Mouse (Mus musculus) midbrain, embryonic 14.5 days (tissue): ENCODE measurements around the gene Rack1. TPM values are rescaled to one million over a fixed set of nuclear protein-coding genes. Genes with fewer than 3 reads are reported as not detected.
A peak's percentile ranks its signal among the peaks of the same experiment; 100 is the strongest.

Experiments
- ATAC-seq: fragments of 200-750 bp; cut with Nextera tagmentation; 2 replicates; pipeline ENCODE4 v1.8.0; 2017; ENCODE audit warnings: moderate number of reproducible peaks, moderate library complexity; ENCODE audit not compliant: low FRiP score, low TSS enrichment
- DNase-seq: peaks from one replicate; pipeline ENCODE4 v3.0.0-alpha.2; 2015
- H3K27ac ChIP-seq: fragments of 300-500 bp; sonication (generic); replicated peaks from 2 replicates; pipeline ENCODE4 v1.5.1; 2014; ENCODE audit warnings: mild to moderate bottlenecking, low read depth, low read length, moderate library complexity
- H3K27me3 ChIP-seq: fragments of 300-500 bp; sonication (generic); 2 replicates; pipeline ENCODE4 v1.6.1; 2014; ENCODE audit warnings: low read length, control low read depth, mixed read lengths; ENCODE audit not compliant: control insufficient read depth, insufficient read depth
- H3K36me3 ChIP-seq: fragments of 300-500 bp; sonication (generic); 2 replicates; pipeline ENCODE4 v1.6.1; 2014; ENCODE audit warnings: low read length, control low read depth; ENCODE audit not compliant: control insufficient read depth, insufficient read depth
- H3K4me1 ChIP-seq: fragments of 300-500 bp; sonication (generic); 2 replicates; pipeline ENCODE4 v1.6.1; 2014; ENCODE audit warnings: mild to moderate bottlenecking, antibody characterized with exemption, low read length, control low read depth; ENCODE audit not compliant: control insufficient read depth, insufficient read depth
- H3K4me2 ChIP-seq: fragments of 300-500 bp; sonication (generic); 2 replicates; pipeline ENCODE4 v1.6.1; 2014; ENCODE audit warnings: mild to moderate bottlenecking, low read length, moderate library complexity
- H3K4me3 ChIP-seq: fragments of 300-500 bp; sonication (generic); replicated peaks from 2 replicates; pipeline ENCODE4 v1.5.1; 2014; ENCODE audit warnings: low read depth, low read length
- H3K9ac ChIP-seq: fragments of 300-500 bp; sonication (generic); replicated peaks from 2 replicates; pipeline ENCODE4 v1.6.1; 2014; ENCODE audit warnings: mild to moderate bottlenecking, low read length, moderate library complexity
- H3K9me3 ChIP-seq: fragments of 300-500 bp; sonication (generic); 2 replicates; pipeline ENCODE4 v1.6.1; 2016; ENCODE audit warnings: low read length, control low read depth, mixed read lengths; ENCODE audit not compliant: control insufficient read depth
- WGBS: fragments of 180-500 bp; shearing (Covaris S2); extraction: QIAGEN DNeasy Blood & Tissue Kit; methylation state at CpG from one replicate; pipeline ENCODE4 v1.1.7; 2014; 5-methylcytosine and 5-hydroxymethylcytosine counted together
- polyA plus RNA-seq: library from polyadenylated mRNA; unstranded; fragments of >200 nt; fragmentation: Nextera tagmentation; extraction: Ambion mirVana; gene quantifications from 2 replicates; pipeline ENCODE4 v1.2.1, GENCODE M21; 2014

Gene Rack1
- polyA plus RNA-seq, 1 experiment from 2014 or later = 505 TPM

DNA sequence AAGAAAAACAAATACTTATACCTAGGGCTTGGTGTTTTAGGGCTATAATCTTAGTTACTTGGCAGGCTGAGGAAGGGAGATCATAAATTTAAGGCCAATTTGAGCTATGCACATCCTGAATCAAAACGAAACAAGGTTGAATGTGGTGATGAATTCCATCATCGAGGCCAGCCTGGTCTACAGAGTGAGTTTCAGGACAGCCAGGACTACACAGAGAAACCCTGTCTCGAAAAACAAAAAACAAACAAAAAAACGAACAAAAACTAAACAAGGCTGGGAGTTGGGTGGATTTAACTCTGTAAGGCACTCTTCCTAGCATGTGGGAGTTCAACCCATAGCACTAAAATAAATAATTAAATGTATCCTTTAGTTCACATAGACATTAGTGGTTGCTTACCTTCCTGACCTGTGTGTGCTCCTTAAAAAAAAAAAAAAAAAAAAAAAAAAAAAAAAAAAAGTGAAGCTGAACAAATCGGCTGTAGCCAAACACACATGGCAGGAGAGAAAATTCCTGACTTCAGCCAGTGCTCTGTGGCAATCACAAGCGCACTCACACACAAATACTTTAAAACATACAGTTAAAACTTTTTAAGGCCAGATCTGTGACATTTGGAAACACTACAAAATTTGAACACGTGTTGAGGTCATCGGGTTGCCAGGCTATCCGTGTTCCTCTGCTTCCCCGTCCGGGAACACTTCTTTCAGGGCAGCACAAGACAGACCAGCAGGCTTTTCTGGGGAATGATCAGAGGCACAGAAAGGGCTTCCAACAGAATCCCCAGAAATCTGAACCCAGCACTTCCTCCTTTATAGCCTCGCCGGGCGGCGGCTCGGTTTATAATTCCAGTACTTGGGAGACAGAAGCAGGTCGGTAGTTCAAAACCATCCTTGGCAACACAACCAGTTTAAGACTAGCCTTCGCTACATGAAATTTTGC lies 880 bp upstream of the Rack1 start:
- DNase-seq = no peak
- WGBS = 10% methylated on average over 18 of the region's 18 CpGs
- Histone ChIP-seq H3K27me3 (no peaks in the 10 kb centered on the region), H3K27ac (peak overlapping the region; percentile 93), H3K36me3 (peaks cover 28% of the 10 kb centered on the region), H3K9me3 (no peaks in the 10 kb centered on the region), H3K4me1 (peaks cover 26% of the 10 kb centered on the region), H3K9ac (peak overlapping the region; percentile 88), H3K4me3 (peak overlapping the region; percentile 83), H3K4me2 (peak overlapping the region; percentile 81)
- ATAC-seq = peak; percentile 11

DNA sequence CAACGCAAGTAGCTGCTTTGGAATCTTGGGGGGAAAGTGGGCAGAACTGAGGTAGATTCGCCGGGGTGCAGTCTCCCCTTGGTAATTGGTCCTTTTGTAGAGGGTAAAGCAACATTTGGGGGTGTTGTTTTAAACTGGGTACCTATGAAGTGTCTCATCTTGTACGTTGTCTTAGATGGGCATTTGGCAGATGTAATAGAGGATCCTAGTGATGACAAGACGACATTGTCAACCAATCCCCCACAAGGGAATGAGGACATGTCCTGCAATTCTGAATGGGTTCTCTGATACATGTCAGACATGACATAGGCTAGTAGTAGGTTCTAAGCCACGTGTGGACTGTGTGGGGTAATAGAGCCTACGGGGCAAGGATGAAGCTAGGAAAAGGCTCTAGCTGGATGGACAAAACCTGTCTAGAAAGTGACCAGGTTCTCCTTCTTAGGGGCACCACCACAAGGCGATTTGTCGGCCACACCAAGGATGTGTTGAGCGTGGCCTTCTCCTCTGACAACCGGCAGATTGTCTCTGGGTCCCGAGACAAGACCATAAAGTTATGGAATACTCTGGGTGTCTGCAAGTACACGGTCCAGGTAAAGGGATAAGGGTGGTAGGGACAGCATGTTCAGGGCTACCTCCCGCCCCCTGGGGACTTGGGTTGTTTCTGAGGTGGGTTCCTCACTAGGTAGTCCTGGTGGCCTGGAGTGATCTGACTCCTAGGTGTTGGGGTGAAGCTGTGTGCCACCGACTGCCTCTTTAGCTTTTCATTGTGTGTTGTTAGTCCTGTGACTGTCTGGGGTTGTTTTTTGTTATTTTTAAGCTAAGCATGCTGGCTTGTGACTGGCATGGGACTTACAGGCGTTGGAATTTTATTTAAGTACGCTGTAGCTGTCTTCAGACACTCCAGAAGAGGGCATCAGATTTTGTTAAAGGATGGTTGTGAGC lies 2.0 kb downstream of the Rack1 start:
- WGBS = 80% methylated on average over 17 of the region's 17 CpGs
- Histone ChIP-seq H3K27ac (no peak overlapping the region), H3K9me3 (no peaks in the 10 kb centered on the region), H3K9ac (peak overlapping the region; percentile 88), H3K36me3 (peaks cover 56% of the 10 kb centered on the region), H3K4me2 (peak overlapping the region; percentile 81), H3K4me3 (peak overlapping the region; percentile 83; the same call in 1 of the 2 replicates), H3K4me1 (peaks cover 26% of the 10 kb centered on the region), H3K27me3 (no peaks in the 10 kb centered on the region)
- no peak for DNase-seq
- ATAC-seq = no peak

DNA sequence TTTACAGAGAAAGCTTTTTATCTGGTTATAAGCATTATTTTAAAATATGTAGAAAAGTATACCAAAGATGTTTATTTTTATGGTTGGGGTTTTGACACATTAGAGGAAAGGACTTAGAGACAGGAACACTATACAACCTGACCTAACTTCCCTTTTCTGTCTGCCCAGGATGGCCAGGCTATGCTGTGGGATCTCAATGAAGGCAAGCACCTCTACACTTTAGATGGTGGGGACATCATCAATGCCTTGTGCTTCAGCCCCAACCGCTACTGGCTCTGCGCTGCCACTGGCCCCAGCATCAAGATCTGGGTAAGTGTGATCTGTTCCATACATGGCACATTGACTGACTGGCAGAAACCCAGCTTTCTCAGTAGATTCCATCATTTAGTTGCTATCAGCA lies 3.9 kb downstream of the Rack1 start:
- no peak overlapping the region for H3K4me2 ChIP-seq
- peaks cover 75% of the 10 kb centered on the region for H3K36me3 ChIP-seq
- DNase-seq (no peak), ATAC-seq (no peak)
- no peaks in the 10 kb centered on the region for H3K27me3 ChIP-seq
- no peak overlapping the region for H3K27ac ChIP-seq
- peaks cover 20% of the 10 kb centered on the region for H3K4me1 ChIP-seq
- no peak overlapping the region for H3K9ac ChIP-seq
- H3K9me3 ChIP-seq = no peaks in the 10 kb centered on the region
- WGBS = 98% methylated on average over 2 of the region's 2 CpGs
- no peak overlapping the region for H3K4me3 ChIP-seq

DNA sequence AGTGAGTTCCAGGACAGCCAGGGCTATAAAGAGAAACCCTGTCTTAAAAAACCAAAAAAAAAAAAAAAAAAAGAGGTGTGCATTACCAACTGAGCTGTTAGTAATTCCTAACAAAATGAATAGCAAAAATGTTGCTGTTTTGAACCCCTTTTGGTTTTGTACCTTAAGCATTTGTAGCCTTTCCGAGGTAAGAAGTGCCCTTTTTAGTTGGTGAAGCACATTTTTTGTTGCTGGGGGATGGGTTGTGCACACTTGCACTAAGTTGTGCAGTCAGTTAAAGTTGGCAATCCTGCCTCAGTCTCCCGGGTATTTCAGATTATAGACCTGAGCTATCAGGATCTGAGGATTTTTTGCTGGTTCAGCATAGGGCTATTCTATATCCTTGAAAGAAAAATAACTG lies 4.8 kb downstream of the Rack1 start:
- ATAC-seq (no peak), DNase-seq (no peak)

DNA sequence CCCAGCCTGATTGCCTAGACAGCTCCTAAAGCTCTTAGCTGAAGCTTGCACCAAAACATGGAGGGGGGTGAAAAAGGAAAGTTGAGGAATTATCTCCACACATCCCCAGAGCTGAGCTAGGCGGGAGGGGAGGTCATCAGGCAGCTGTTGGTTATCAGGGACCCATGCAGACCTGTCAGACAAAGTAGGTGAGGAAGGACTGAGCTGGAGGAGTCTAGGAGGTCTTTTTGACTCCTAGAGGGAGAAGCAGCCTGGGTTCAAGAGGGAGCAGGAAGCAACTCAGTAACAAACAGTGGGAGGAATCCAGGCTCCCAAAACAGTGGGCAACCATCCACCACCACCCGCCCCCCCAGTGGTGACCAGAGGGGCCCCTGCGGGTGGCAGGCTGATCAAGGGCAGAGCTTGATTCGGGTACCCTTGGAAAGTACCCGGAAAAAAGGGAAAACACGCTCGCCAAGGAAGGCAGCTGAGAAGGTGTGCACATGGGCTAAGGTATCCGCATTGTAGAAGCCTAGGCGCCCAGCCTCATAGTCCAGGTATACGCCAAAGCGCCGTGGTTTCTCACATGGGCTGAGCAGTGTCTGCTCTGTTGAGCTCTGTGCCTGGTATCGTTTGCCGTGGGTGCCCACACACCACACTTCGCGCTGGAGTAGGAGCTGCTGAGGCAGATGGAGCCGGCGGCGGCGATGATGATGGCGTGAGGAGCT lies 6.9 kb downstream of the Rack1 start:
- 61% methylated on average over 21 of the region's 21 CpGs for WGBS
- Histone ChIP-seq H3K4me2 (no peak overlapping the region), H3K9ac (no peak overlapping the region), H3K27ac (no peak overlapping the region), H3K9me3 (no peaks in the 10 kb centered on the region), H3K4me3 (no peak overlapping the region), H3K27me3 (no peaks in the 10 kb centered on the region), H3K4me1 (peaks cover 5% of the 10 kb centered on the region; the same call in 1 of the 2 replicates), H3K36me3 (peaks cover 100% of the 10 kb centered on the region)
- ATAC-seq = peak; percentile 31; the same call in 1 of the 2 replicates
- no peak for DNase-seq

More for the DNA sequence above, 4.8 kb downstream of the Rack1 start:
- Histone ChIP-seq H3K4me2 (no peak overlapping the region), H3K27ac (no peak overlapping the region), H3K9me3 (no peaks in the 10 kb centered on the region), H3K4me1 (peaks cover 15% of the 10 kb centered on the region), H3K4me3 (no peak overlapping the region), H3K27me3 (no peaks in the 10 kb centered on the region), H3K9ac (no peak overlapping the region), H3K36me3 (peaks cover 84% of the 10 kb centered on the region)
- 91% methylated on average over 2 of the region's 2 CpGs for WGBS

DNA sequence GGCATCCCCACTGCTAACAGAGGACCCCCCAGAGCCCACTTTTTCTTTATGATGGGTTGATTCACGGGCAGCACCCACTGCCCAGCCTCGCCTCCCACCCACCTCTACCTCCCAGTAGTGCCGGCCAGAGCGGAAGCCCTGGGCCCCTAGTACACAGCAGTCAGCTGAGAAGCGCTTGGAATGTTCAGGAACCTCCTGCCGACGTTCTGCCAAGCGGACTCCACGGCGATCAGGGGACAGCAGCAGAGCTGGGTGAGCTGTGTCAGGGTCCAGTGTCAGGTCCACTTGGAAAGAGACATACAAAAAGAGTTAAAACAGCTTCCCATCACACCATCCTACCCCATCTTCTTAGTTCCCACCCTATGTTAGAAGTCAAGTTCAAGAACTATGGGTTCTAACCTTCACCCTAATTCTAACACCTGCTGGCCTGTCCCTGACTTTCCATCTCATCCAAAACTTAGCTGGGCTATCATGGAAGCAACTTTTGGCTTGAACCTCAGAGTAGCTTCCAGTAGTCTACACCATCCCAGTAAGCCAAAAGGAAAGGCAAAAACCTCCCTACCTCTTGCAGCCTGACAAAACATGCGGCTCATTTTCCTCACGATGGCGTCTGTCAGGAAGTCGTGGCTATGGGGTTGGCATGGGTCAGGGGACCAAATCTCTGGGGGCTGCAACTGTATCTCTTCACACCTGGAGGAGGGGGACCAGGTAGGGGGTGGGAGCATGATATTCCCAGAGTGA lies 7.6 kb downstream of the Rack1 start:
- ATAC-seq (no peak), DNase-seq (no peak)
- no peak overlapping the region for H3K27ac ChIP-seq
- H3K9me3 ChIP-seq = no peaks in the 10 kb centered on the region
- WGBS = 74% methylated on average over 14 of the region's 14 CpGs
- H3K4me3 ChIP-seq = no peak overlapping the region
- peaks cover 100% of the 10 kb centered on the region for H3K36me3 ChIP-seq
- H3K4me2 ChIP-seq = no peak overlapping the region
- no peaks in the 10 kb centered on the region for H3K27me3 ChIP-seq
- no peak overlapping the region for H3K9ac ChIP-seq
- no peaks in the 10 kb centered on the region for H3K4me1 ChIP-seq

DNA sequence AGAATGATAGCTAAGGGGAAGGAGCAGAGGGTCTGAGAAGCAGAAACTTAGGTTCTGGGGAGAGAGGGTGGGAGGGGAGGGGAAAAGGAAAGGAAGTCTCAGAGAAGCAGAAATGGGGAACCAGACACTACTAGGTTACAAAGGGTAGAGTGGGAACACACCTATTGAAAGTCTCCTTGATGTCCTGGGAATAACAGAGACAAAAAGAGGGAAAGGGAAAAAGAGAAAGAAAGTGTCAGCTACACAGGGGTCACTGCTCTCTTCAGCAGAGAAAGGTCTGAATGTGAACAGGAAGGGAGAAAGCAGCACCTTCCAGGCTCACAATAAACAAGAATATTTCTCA lies 8.1 kb downstream of the Rack1 start:
- ATAC-seq (no peak), DNase-seq (no peak)
- Histone ChIP-seq H3K9ac (no peak overlapping the region), H3K4me1 (no peaks in the 10 kb centered on the region), H3K4me2 (no peak overlapping the region), H3K4me3 (no peak overlapping the region), H3K27me3 (no peaks in the 10 kb centered on the region), H3K36me3 (peaks cover 98% of the 10 kb centered on the region), H3K9me3 (no peaks in the 10 kb centered on the region), H3K27ac (no peak overlapping the region)
